Mouse (Mus musculus) limb, embryonic 15.5 days (tissue): ENCODE measurements at regions not wholly inside any gene's neighbourhood (a gene's known extent, or its start where the extent isn't known, plus 50 kb on each side); places are given as distances from the start of the nearest gene placed in this dataset.

Experiments used
- ATAC-seq: fragments of 200-750 bp; cut with Nextera tagmentation; 2 replicates; pipeline ENCODE4 v1.8.0; 2017; ENCODE audit warnings: low read depth, moderate TSS enrichment; ENCODE audit not compliant: insufficient number of reproducible peaks, low FRiP score, low TSS enrichment
- H3K27ac ChIP-seq: fragments of 300-500 bp; sonication (generic); 2 replicates; pipeline ENCODE4 v1.5.1; 2015; ENCODE audit warnings: moderate library complexity, mild to moderate bottlenecking, inconsistent platforms
- H3K27me3 ChIP-seq: fragments of 300-500 bp; sonication (generic); 2 replicates; pipeline ENCODE4 v1.6.1; 2015; ENCODE audit warnings: inconsistent platforms
- H3K36me3 ChIP-seq: fragments of 300-500 bp; sonication (generic); 2 replicates; pipeline ENCODE4 v1.6.1; 2015; ENCODE audit warnings: inconsistent platforms
- H3K4me1 ChIP-seq: fragments of 300-500 bp; sonication (generic); 2 replicates; pipeline ENCODE4 v1.6.1; 2015; ENCODE audit warnings: inconsistent platforms
- H3K4me2 ChIP-seq: fragments of 300-500 bp; sonication (generic); 2 replicates; pipeline ENCODE4 v1.6.1; 2015; ENCODE audit warnings: mild to moderate bottlenecking, inconsistent platforms
- H3K4me3 ChIP-seq: fragments of 300-500 bp; sonication (generic); 2 replicates; pipeline ENCODE4 v1.5.1; 2015; ENCODE audit warnings: mild to moderate bottlenecking, inconsistent platforms
- H3K9ac ChIP-seq: fragments of 300-500 bp; sonication (generic); 2 replicates; pipeline ENCODE4 v1.6.1; 2015; ENCODE audit warnings: inconsistent platforms
- H3K9me3 ChIP-seq: fragments of 300-500 bp; sonication (generic); 2 replicates; pipeline ENCODE4 v1.6.1; 2016; ENCODE audit warnings: inconsistent platforms
- WGBS: fragments of 180-500 bp; shearing (Covaris S2); methylation state at CpG from one replicate; pipeline ENCODE4 v1.1.7; 2015; 5-methylcytosine and 5-hydroxymethylcytosine counted together

GRCm38 (mm10) chr14:105426597-105427334 lies 168.4 kb downstream of the Ndfip2 start:
- H3K4me1 ChIP-seq = peaks cover 17% of the 10 kb centered on the region
- no peaks in the 10 kb centered on the region for H3K36me3 ChIP-seq
- H3K27ac ChIP-seq = peak overlapping the region; percentile 73
- H3K9me3 ChIP-seq = no peaks in the 10 kb centered on the region
- H3K4me2 ChIP-seq = peak overlapping the region; percentile 30; the same call in 1 of the 2 replicates
- no peak overlapping the region for H3K9ac ChIP-seq
- ATAC-seq = peak; percentile 86
- no peak overlapping the region for H3K4me3 ChIP-seq
- no peaks in the 10 kb centered on the region for H3K27me3 ChIP-seq
- WGBS = 35% methylated on average over 19 of the region's 19 CpGs

- Histone ChIP-seq H3K4me3 (no peak overlapping the region), H3K4me1 (peaks cover 8% of the 10 kb centered on the region), H3K9ac (no peak overlapping the region), H3K27ac (no peak overlapping the region), H3K4me2 (no peak overlapping the region), H3K9me3 (no peaks in the 10 kb centered on the region), H3K36me3 (no peaks in the 10 kb centered on the region), H3K27me3 (no peaks in the 10 kb centered on the region)
- ATAC-seq = no peak
- WGBS = 48% methylated on average over 4 of the region's 4 CpGs
These were observed 159.6 kb downstream of the Ndfip2 start for GRCm38 (mm10) chr14:105417967-105418366.

GRCm38 (mm10) chr14:105417458-105417960 lies 159.1 kb downstream of the Ndfip2 start:
- no peak for ATAC-seq
- H3K27ac ChIP-seq = peak overlapping the region; percentile 50; the same call in 1 of the 2 replicates
- no peak overlapping the region for H3K4me2 ChIP-seq
- no peak overlapping the region for H3K9ac ChIP-seq
- H3K27me3 ChIP-seq = no peaks in the 10 kb centered on the region
- H3K4me3 ChIP-seq = no peak overlapping the region
- WGBS = 31% methylated on average over 8 of the region's 8 CpGs
- no peaks in the 10 kb centered on the region for H3K36me3 ChIP-seq
- H3K9me3 ChIP-seq = no peaks in the 10 kb centered on the region
- peaks cover 8% of the 10 kb centered on the region for H3K4me1 ChIP-seq

- H3K27ac ChIP-seq = peak overlapping the region; percentile 50
- H3K4me2 ChIP-seq = no peak overlapping the region
These were observed 158.6 kb downstream of the Ndfip2 start for GRCm38 (mm10) chr14:105416964-105417363.

GRCm38 (mm10) chr14:105404662-105405061 lies 146.3 kb downstream of the Ndfip2 start:
- no peaks in the 10 kb centered on the region for H3K27me3 ChIP-seq
- H3K9me3 ChIP-seq = no peaks in the 10 kb centered on the region
- no peak overlapping the region for H3K4me2 ChIP-seq
- H3K4me1 ChIP-seq = no peaks in the 10 kb centered on the region
- no peak for ATAC-seq
- no peaks in the 10 kb centered on the region for H3K36me3 ChIP-seq
- H3K9ac ChIP-seq = no peak overlapping the region
- no peak overlapping the region for H3K4me3 ChIP-seq
- 57% methylated on average over 2 of the region's 2 CpGs for WGBS
- no peak overlapping the region for H3K27ac ChIP-seq

More at GRCm38 (mm10) chr14:105416964-105417363, 158.6 kb downstream of the Ndfip2 start:
- ATAC-seq = no peak
- Histone ChIP-seq H3K9ac (no peak overlapping the region), H3K4me3 (no peak overlapping the region), H3K9me3 (no peaks in the 10 kb centered on the region), H3K36me3 (no peaks in the 10 kb centered on the region), H3K4me1 (peaks cover 8% of the 10 kb centered on the region), H3K27me3 (no peaks in the 10 kb centered on the region)
- WGBS = 36% methylated on average over 7 of the region's 7 CpGs

GRCm38 (mm10) chr14:105404241-105404640 lies 145.9 kb downstream of the Ndfip2 start:
- no peak overlapping the region for H3K27ac ChIP-seq
- WGBS = 77% methylated on average over 6 of the region's 6 CpGs
- no peak for ATAC-seq

GRCm38 (mm10) chr14:105403256-105403655 lies 144.9 kb downstream of the Ndfip2 start:
- Histone ChIP-seq H3K4me3 (no peak overlapping the region), H3K4me2 (no peak overlapping the region), H3K4me1 (0 out of 2 replicates have a peak, but pooled peaks cover 4% of the 10 kb centered on the region), H3K9me3 (no peaks in the 10 kb centered on the region), H3K36me3 (no peaks in the 10 kb centered on the region), H3K27ac (no peak overlapping the region), H3K27me3 (no peaks in the 10 kb centered on the region), H3K9ac (no peak overlapping the region)
- WGBS = 86% methylated on average over 9 of the region's 9 CpGs
- no peak for ATAC-seq

More at GRCm38 (mm10) chr14:105404241-105404640, 145.9 kb downstream of the Ndfip2 start:
- no peaks in the 10 kb centered on the region for H3K36me3 ChIP-seq
- H3K9ac ChIP-seq = no peak overlapping the region
- H3K4me3 ChIP-seq = no peak overlapping the region
- no peaks in the 10 kb centered on the region for H3K4me1 ChIP-seq
- no peaks in the 10 kb centered on the region for H3K9me3 ChIP-seq
- no peaks in the 10 kb centered on the region for H3K27me3 ChIP-seq
- H3K4me2 ChIP-seq = no peak overlapping the region

- ATAC-seq = no peak
- Histone ChIP-seq H3K27me3 (no peaks in the 10 kb centered on the region), H3K4me2 (no peak overlapping the region), H3K4me3 (no peak overlapping the region), H3K4me1 (0 out of 2 replicates have a peak, but pooled peaks cover 5% of the 10 kb centered on the region), H3K9me3 (no peaks in the 10 kb centered on the region), H3K27ac (no peak overlapping the region), H3K9ac (no peak overlapping the region), H3K36me3 (no peaks in the 10 kb centered on the region)
- 94% methylated on average over 10 of the region's 10 CpGs for WGBS
These were observed 144.2 kb downstream of the Ndfip2 start for GRCm38 (mm10) chr14:105402556-105402955.

GRCm38 (mm10) chr14:105397467-105397866 lies 139.1 kb downstream of the Ndfip2 start:
- no peak overlapping the region for H3K9ac ChIP-seq
- H3K9me3 ChIP-seq = no peaks in the 10 kb centered on the region
- peak overlapping the region; percentile 29; the same call in 1 of the 2 replicates for H3K4me2 ChIP-seq
- H3K4me3 ChIP-seq = no peak overlapping the region
- 0 out of 2 replicates have a peak, but pooled peaks cover 6% of the 10 kb centered on the region for H3K4me1 ChIP-seq
- WGBS = 20% methylated on average over 8 of the region's 8 CpGs
- no peaks in the 10 kb centered on the region for H3K27me3 ChIP-seq
- H3K36me3 ChIP-seq = no peaks in the 10 kb centered on the region
- no peak overlapping the region for H3K27ac ChIP-seq
- ATAC-seq = no peak

- no peak overlapping the region for H3K4me2 ChIP-seq
- H3K4me1 ChIP-seq = peaks cover 2% of the 10 kb centered on the region; the same call in 1 of the 2 replicates
- H3K36me3 ChIP-seq = no peaks in the 10 kb centered on the region
- WGBS = 78% methylated on average over 21 of the region's 21 CpGs
- no peak for ATAC-seq
- H3K27me3 ChIP-seq = no peaks in the 10 kb centered on the region
- H3K4me3 ChIP-seq = no peak overlapping the region
- no peak overlapping the region for H3K9ac ChIP-seq
- H3K9me3 ChIP-seq = no peaks in the 10 kb centered on the region
- H3K27ac ChIP-seq = no peak overlapping the region
These were observed 133.9 kb downstream of the Ndfip2 start for GRCm38 (mm10) chr14:105392079-105392813.

- no peak for ATAC-seq
- Histone ChIP-seq H3K27me3 (no peaks in the 10 kb centered on the region), H3K27ac (no peak overlapping the region), H3K4me3 (no peak overlapping the region), H3K36me3 (no peaks in the 10 kb centered on the region), H3K4me2 (no peak overlapping the region), H3K4me1 (peaks cover 2% of the 10 kb centered on the region; the same call in 1 of the 2 replicates), H3K9ac (no peak overlapping the region), H3K9me3 (no peaks in the 10 kb centered on the region)
- 73% methylated on average over 11 of the region's 11 CpGs for WGBS
These were observed 133.1 kb downstream of the Ndfip2 start for GRCm38 (mm10) chr14:105391430-105391829.

GRCm38 (mm10) chr14:105385119-105385518 lies 126.7 kb downstream of the Ndfip2 start:
- no peak overlapping the region for H3K9ac ChIP-seq
- H3K27ac ChIP-seq = no peak overlapping the region
- H3K36me3 ChIP-seq = no peaks in the 10 kb centered on the region
- no peaks in the 10 kb centered on the region for H3K27me3 ChIP-seq
- no peaks in the 10 kb centered on the region for H3K9me3 ChIP-seq
- no peak overlapping the region for H3K4me2 ChIP-seq
- no peak for ATAC-seq
- WGBS = 82% methylated on average over 4 of the region's 4 CpGs
- H3K4me3 ChIP-seq = no peak overlapping the region
- H3K4me1 ChIP-seq = no peaks in the 10 kb centered on the region
